Mouse (Mus musculus) heart, postnatal 0 days (tissue): ENCODE results near the gene Tcf19.

Source experiments
- CTCF ChIP-seq: IDR thresholded peaks from 2 replicates; pipeline ENCODE4 v1.5.1; 2016; ENCODE audit warnings: antibody characterized with exemption, control low read depth, low read depth
- EP300 ChIP-seq: IDR thresholded peaks from 2 replicates; pipeline ENCODE4 v1.6.1; 2016; ENCODE audit warnings: antibody characterized with exemption, low read depth

DNA sequence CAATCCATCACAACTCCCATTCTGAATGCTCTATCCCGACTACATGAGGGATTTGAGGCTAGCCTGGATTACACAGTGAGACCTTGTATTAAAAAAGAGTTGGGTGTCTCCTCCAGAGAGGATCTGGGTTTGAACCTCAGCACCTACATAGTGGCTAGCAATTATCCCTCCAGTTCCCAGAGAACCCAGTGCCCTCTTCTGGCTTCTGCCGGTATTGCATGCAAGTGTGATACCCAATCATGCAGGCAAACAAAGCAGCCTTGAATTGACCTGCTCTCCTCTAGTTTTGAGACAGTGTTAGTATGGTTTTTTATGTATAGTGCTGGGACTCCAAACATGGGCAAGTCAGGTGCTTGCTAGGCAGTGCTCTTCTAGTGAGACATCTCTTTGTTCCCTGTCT lies 2.7 kb downstream of the Tcf19 start:
- TF ChIP-seq CTCF (peak; percentile 70), EP300 (no peak)
